Mouse (Mus musculus): ENCODE measurements around the gene Acox1. TPM values are rescaled to one million over a fixed set of nuclear protein-coding genes. Genes with fewer than 3 reads are reported as not detected.

Acox1 gene
- total and polyA plus RNA-seq, 3 experiments: 16.1 to 16.8 TPM; not detected in 1

DNA sequence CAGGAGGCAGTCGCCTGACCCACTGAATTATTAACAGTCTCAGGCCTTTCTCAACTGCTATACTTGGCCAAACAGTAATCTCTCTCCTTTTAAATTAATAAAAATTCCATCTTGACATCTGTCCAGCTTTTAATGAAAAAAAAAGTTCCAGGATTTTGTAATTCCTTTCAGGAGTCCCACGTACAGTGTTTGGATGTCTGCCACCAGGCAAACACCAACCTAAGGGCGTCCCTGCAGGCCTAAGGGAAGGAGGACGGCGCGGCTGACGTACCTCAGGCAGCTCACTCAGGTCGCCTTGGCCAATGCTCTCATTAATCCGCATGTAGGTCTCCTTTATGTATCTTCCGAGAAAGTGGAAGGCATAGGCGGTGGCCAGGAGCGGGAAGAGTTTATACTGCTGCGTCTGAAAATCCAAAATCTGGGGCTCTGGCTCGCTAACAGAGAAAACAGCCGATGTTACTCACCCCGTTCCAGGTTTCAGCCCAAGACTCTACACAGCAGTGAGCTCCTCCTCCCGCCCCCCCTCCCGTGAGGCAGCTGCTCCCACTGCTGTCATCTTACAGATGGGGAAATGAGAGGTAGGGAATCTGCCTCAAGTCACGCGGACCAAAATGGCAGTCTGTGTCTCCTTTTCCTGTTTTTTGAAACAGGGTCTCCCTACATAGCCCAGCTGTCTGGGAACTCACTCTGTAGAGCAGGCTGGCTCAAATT is 20.3 kb downstream of the Acox1 start:
- no peak for DNase-seq (ENCODE audit: low read depth, low spot score)
- H3K36me3 ChIP-seq (ENCODE audit: control insufficient read depth in 1 of 2, insufficient read depth in 2 of 2, low read length in 2 of 2): peaks cover 0 to 8% of the 10 kb centered on the region in 2 experiments; a peak in 2 of 4 replicates
- no peaks in the 10 kb centered on the region for H3K4me1 ChIP-seq (ENCODE audit: control insufficient read depth in 1 of 2, insufficient read depth in 2 of 2, low read length in 2 of 2)
- H3K27ac ChIP-seq (ENCODE audit: control insufficient read depth, low read depth, low read length): no peak overlapping the region
- no peaks in the 10 kb centered on the region for H3K79me2 ChIP-seq (ENCODE audit: control insufficient read depth, insufficient read depth, low read length, poor library complexity)
- H3K9me3 ChIP-seq (replicated peaks; ENCODE audit: insufficient read depth, low read length): no peaks in the 10 kb centered on the region
- H3K27me3 ChIP-seq (ENCODE audit: control insufficient read depth in 1 of 2, insufficient read depth in 2 of 2, low read length in 2 of 2): no peaks in the 10 kb centered on the region
- H3K9ac ChIP-seq (ENCODE audit: control insufficient read depth, low read depth, low read length, poor library complexity, severe bottlenecking): no peak overlapping the region
- H3K4me3 ChIP-seq (ENCODE audit: control insufficient read depth in 1 of 2, insufficient read depth in 1 of 2, low read depth in 2 of 2, low read length in 2 of 2): no peak overlapping the region
- TF ChIP-seq ELF1 (IDR thresholded peaks at IDR 0.05; ENCODE audit: low read depth, low read length) (no peak), POLR2A (IDR thresholded peaks at IDR 0.05; ENCODE audit: control insufficient read depth in 1 of 2, insufficient read depth in 1 of 2, low read depth in 1 of 2, low read length in 2 of 2, poor library complexity in 1 of 2) (no peak), RCOR1 (IDR thresholded peaks at IDR 0.05; ENCODE audit: low read depth, low read length) (no peak), ZNF384 (IDR thresholded peaks at IDR 0.05; ENCODE audit: low read depth, low read length) (no peak), MYB (IDR thresholded peaks at IDR 0.05; ENCODE audit: low read depth, low read length) (no peak), TAL1 (IDR thresholded peaks at IDR 0.05; ENCODE audit: low read length) (no peak), MEF2A (IDR thresholded peaks at IDR 0.05; ENCODE audit: extremely low read depth, insufficient replicate concordance, low read depth, low read length, poor library complexity, severe bottlenecking) (no peak), GATA1 (IDR thresholded peaks at IDR 0.05; ENCODE audit: low read depth, low read length) (no peak), MAZ (IDR thresholded peaks at IDR 0.05; ENCODE audit: low read depth, low read length) (no peak), GABPA (IDR thresholded peaks at IDR 0.05; ENCODE audit: low read depth, low read length) (no peak)

DNA sequence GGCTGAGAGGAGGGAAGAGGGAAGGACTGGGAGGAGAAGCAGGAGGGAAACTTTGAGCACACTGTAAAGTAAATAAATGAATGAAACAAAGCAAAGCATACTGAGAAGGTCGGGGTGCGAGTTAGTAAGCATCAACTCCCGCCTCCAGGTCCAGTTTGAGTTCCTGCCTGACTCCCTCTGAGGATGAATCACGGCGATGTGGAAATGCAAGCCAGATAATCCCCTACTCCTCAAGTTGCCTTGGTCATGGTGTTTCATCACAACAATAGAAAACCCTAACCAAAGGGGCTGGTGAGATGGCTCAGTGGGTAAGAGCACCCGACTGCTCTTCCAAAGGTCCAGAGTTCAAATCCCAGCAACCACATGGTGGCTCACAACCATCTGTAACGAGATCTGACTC is 22.8 kb downstream of the Acox1 start:
- Histone ChIP-seq H3K4me3 (ENCODE audit: control insufficient read depth in 1 of 2, insufficient read depth in 1 of 2, low read depth in 2 of 2, low read length in 2 of 2) (no peak overlapping the region), H3K36me3 (ENCODE audit: control insufficient read depth in 1 of 2, insufficient read depth in 2 of 2, low read length in 2 of 2) (peaks cover 0 to 6% of the 10 kb centered on the region in 2 experiments; a peak in 2 of 4 replicates), H3K27ac (ENCODE audit: control insufficient read depth, low read depth, low read length) (no peak overlapping the region), H3K9me3 (replicated peaks; ENCODE audit: insufficient read depth, low read length) (no peaks in the 10 kb centered on the region), H3K4me1 (ENCODE audit: control insufficient read depth in 1 of 2, insufficient read depth in 2 of 2, low read length in 2 of 2) (no peaks in the 10 kb centered on the region), H3K79me2 (ENCODE audit: control insufficient read depth, insufficient read depth, low read length, poor library complexity) (no peaks in the 10 kb centered on the region), H3K27me3 (ENCODE audit: control insufficient read depth in 1 of 2, insufficient read depth in 2 of 2, low read length in 2 of 2) (no peaks in the 10 kb centered on the region), H3K9ac (ENCODE audit: control insufficient read depth, low read depth, low read length, poor library complexity, severe bottlenecking) (no peak overlapping the region)
- TF ChIP-seq ZMIZ1 (IDR thresholded peaks at IDR 0.05; ENCODE audit: low read depth, low read length): no peak
- no peak for TF ChIP-seq JUND (IDR thresholded peaks at IDR 0.05; ENCODE audit: low read depth, low read length)
- TF ChIP-seq MAZ (IDR thresholded peaks at IDR 0.05; ENCODE audit: low read depth, low read length): no peak
- no peak for TF ChIP-seq TCF12 (IDR thresholded peaks at IDR 0.05; ENCODE audit: low read depth, low read length)
- no peak for TF ChIP-seq MXI1 (IDR thresholded peaks at IDR 0.05; ENCODE audit: low read depth, low read length)
- no peak for TF ChIP-seq RAD21 (IDR thresholded peaks at IDR 0.05; ENCODE audit: low read depth, low read length)
- no peak for TF ChIP-seq ETS1 (IDR thresholded peaks at IDR 0.05; ENCODE audit: low read depth, low read length)
- TF ChIP-seq ELF1 (IDR thresholded peaks at IDR 0.05; ENCODE audit: low read depth, low read length): no peak
- TF ChIP-seq SIN3A (IDR thresholded peaks at IDR 0.05; ENCODE audit: low read length): no peak
- no peak for TF ChIP-seq MEF2A (IDR thresholded peaks at IDR 0.05; ENCODE audit: extremely low read depth, insufficient replicate concordance, low read depth, low read length, poor library complexity, severe bottlenecking)
- no peak for TF ChIP-seq CHD2 (IDR thresholded peaks at IDR 0.05; ENCODE audit: low read length)
- TF ChIP-seq MYB (IDR thresholded peaks at IDR 0.05; ENCODE audit: low read depth, low read length): no peak
- TF ChIP-seq MYC (IDR thresholded peaks at IDR 0.05; ENCODE audit: low read depth, low read length): no peak
- TF ChIP-seq MAX (IDR thresholded peaks at IDR 0.05; ENCODE audit: low read length): no peak
- TF ChIP-seq E2F4 (IDR thresholded peaks at IDR 0.05; ENCODE audit: borderline replicate concordance, low read depth, low read length): no peak
- DNase-seq (ENCODE audit: low read depth, low spot score): no peak
